Mouse (Mus musculus) thymus, postnatal 0 days (tissue): ENCODE measurements around the gene Hoxa9. TPM values are rescaled to one million over a fixed set of nuclear protein-coding genes. Genes with fewer than 3 reads are reported as not detected.

ENCODE experiments used
- DNase-seq: peaks from one replicate; pipeline ENCODE4 v3.0.0-alpha.2; 2015; ENCODE audit warnings: low spot score
- polyA plus RNA-seq: library from polyadenylated mRNA; unstranded; fragments of >200 nt; fragmentation: Nextera tagmentation; extraction: Ambion mirVana; gene quantifications from 2 replicates; pipeline ENCODE4 v1.2.1, GENCODE M21; 2015

Hoxa9 gene
- polyA plus RNA-seq, 1 experiment from 2014 or later = 0.81 TPM

DNA sequence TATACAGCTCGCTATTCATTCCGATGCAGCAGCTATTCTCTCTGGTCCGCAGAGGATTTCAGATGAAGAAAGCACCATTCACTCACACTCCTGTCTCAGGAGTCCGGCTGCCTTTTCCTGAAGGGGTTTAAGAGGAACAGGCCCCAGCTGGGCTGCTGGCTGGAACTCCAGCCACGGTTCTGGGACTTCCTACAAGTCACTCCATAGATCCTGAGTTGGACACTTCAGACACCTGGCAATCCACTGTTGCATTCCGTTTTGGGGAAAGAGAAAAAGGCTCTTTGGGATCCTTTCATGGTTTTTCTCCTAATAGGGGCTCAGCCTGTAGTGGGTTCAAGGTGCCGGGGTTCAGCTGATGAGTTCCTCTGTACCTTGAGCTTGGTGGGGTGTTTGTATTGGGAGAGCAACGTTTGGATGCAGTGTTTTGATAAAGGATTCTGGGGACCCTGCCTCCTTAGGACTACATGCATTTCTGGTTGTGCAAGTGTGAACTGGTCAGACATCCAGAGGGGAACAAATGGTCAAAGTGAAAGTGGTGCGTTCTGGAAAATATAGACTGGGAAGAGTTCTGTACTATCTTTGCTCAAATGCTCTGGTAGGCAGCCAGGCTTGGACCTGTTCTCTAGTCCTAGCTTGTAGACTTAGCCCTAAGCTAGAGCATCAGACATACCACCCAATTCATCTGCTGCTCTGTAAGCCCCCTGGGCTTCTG is 31.0 kb upstream of the Hoxa9 start:
- DNase-seq = no peak

DNA sequence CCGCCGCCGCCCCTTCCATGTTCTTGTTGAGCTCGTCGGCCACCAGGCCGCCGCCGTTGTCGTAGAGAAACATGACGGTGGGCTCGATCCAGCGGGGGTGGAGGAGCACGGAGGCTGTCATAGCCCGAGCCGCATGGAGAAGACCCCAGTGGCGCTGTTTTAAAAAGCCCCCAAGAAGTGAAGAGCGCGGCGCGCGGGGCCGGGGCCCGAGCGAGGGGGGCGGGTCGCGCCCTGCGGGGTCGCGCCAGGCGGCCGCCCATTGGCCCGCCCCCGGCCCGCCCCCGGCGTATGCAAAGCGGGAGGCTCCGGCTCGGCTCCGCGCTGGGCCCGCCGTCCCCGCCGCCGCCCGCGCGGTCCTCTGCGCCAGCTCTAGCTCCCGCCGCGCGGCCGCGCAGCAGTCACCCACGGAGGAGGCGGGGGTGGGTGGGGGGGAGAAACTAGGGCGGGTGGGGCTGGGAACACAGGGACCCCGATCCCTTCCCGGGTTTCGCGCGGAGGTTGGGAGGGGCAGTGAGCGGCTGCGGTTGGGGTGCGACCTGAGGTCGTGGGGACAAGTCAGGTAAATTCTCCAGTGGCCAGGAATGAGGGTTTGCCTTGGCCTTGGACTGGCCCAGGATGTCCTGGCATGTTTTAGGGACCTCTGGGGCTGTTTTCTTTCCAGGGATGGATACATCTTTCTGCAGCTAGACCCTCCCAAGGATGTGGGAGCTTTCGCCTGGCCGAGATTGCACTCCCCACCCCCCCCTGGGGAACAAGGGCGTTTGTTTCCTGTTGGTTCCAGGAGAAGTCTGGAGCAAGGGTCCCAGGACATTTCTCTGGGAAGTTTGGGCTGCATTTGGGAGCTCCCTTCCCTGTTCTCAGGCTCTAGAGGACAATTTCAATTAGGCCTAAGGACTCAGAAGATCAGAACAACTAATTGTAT is 30.0 kb upstream of the Hoxa9 start, which contains the start of gene Hoxa13:
Gene Hoxa13 (minus strand): TSS at position 227 of the 922 bp plus-strand sequence.
- peak; percentile 71 for DNase-seq

DNA sequence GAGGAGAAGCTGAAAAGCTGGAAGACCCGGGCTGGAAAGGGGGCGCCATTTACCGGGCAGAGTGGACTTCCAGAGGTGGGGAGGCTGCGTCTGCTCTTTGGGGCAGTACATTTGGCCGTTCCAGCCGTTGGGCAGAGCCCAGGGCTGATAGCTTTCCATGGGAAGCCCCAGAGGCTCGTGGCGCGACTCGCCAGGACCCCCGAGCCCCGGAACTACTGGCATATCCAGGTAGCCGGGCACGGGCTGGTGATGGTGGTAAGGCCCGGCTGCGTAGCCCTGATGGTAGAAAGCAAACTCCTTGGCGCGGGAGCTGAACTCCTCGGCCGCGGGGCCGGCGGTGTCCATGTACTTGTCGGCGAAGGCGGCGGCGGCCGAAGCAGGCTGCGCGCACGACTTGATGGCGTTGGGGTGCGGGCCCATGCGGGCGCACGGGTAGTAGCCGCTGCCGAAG is 28.9 kb upstream of the Hoxa9 start:
- DNase-seq = no peak

DNA sequence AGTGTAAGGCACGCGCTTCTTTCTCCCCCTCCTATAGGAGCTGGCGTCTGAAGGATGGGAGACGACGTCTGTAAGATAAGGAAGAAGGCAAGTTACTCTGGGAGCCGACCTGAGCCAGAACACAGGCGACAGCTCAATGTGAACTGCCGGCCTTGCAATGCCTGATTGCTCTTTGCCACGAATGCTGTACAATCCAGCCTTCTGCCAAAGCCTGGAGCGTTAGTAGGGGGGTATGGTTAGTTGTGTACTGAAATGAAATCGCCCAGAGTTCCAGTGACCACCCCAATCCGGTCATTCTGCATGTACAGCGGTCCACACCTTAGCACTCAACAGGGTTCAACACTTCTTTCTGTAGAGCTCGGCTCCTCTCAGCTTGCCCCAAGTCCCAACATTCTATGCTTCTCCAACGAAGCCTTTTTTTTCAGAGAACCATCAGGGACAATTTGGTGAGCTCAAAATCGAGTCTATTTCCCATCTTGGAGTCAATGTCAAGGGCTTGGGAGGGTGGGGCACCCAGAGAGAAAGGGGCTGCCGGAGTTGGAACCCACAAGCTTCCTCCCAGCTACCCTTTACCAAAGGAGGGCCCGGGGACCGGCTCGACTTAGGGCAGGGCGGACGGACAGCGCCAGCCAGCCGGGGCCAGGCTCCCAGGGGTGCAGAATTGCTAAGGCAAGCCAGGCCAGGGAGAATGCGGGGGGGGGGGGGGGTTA is 28.3 kb upstream of the Hoxa9 start:
- no peak for DNase-seq

DNA sequence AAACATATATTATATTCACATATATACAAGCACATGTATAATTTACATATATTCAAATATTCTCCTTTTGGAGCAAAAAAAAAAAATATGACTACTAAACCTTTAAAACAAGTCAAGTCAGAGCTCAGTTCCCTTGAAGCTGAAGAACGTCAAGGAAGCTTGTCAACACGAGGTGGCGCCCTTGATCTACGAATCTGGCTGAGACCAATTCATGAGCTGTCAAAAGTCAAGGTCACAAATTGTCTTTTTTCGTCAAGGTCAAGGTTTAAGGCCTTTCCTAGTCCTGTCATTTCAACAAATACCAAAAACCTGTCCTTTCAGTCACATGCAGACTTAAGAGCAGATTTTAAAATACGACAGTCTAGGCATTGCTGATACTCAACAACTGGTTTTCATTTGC is 26.1 kb upstream of the Hoxa9 start:
- peak; percentile 87 for DNase-seq

DNA sequence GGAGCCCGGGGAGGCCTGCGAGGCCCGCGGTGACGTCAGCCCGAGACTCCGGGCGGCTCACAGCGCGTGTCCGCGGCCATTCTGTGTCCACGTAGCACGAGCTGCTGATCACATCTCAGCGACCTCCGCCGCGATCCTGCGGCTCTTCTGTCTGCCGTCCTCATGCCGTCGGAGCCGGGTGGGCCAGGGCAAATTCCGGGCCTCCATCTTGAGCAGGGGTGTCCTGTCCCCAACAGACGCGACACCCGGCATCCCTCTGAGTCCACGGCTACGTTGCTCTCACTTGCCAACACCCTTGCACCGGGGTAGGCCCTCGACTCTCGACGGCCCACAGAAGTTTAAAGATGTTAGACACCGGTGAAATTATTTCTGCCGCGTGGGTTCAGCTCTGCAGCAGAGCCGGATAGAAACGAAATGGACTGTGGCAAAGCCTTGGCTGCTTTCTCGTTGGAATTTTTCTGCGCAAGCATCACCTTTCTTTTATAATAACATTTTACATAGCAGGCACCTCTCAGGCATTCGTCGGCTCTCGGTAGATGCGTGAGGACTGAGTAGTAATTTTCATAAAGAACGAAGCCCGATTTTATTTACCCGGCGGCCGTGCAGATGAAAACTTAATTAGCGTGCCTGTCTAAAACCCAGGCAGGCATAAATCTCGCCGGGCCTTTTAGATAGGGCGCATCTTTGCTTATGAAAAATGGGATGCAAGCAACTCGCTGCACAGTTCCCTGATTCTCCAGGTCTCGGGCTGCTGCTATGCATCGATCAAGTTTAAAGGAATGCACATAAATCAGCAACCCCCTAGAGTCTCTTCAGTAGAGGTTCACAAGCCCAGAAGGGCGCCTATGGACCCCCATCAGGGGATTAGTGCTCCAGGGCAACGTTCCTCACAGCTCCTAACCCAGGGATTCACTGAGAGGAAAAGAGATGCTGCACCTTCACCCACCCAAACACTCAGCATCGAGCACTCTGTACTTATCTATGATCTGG is 22.9 kb upstream of the Hoxa9 start:
- no peak for DNase-seq

DNA sequence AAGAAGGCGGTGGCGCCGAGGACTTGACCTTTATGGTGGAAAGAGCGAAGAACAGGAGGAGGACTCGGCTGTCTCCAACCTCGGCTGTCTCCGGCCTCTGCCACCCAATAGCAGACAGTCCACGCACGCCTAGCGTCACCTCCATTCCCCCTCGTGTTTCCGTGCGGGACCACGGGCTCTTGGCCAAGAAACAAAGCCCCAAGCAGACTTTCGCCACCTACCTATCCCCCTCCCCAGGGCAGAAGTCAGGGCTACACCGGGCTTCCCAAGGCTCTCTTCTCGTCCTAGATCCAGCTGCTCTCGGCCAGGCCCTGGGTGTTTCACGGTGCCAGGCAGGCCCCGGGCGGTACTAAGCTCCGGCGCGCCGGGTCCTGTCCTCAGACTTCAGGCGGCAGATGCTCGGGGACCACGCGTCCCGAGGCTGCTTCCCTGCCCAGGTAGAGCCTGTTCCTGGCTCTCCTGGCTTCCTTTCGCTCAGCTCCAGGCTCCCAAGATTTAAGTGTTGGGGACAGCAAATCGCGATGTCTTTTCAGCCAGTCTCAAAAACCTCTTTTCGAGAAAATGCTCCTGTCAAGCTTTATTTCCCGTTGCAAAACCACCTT is 22.0 kb upstream of the Hoxa9 start:
- no peak for DNase-seq

DNA sequence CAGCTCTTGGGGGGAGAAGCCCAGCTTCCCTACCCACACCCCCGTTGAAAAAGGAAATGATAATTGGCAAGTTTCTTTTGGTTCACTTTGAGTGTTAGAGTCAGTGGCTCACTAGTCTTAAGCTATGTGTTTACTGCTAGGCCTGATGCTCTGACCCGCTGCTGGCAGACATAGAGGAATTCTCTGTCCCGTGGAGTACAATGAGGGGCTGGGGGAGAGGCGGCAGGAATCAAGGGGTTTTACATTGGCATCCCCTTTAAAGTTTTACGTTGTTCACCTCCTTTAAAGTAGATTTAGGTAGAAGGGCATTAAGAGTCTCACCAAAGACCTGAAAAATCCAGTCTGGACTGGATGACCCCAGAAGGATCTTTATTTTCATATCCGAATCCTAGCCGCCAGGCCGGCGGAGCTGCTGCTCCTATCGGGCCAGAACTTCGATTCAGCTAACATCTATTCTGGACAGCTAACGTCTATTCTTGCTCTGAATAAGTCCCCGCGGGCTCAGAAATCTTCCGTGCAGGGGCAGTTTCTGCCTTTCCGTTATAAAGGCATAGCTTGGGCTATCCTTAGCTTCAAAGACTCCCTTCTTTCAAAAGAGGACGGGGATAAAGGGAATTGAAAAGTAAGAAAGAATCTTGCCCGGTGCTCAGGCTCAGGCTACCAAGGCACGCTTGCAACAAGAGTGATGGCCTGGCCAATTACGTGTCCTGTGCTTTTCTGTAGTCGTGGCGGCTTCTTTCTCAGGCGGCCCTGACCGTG is 21.3 kb upstream of the Hoxa9 start:
- no peak for DNase-seq

DNA sequence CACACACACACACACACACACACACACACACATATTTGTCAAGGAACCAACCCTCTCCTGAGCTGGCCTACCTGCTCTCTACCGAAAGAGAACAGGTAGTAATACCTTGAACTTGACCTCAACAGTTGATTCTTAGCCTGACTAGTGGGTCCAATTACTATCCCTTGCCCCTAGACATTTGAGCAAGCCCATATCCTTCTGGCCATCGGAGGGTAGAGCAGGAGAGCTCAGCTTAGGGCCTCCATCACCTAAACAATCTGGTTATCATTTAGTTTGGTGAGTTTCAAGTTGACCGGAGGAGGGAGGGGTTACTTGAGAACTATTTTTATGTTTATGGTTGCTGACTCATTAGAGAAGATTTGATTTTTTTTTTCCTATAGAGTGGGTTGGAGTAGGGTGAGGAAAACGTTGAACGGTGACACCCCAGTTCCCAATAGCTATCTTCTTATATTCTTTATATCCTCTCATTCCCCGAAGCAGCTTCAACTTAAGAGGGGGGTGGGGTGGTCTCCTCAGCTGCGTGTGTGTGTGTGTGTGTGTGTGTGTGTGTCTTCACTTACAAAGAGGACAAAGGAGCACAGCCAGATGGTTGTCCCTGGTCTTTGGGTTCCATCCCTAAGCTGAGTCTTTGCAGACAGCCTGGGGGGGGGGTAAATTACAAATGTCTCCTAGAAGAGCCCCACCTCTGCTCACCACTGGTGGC is 20.4 kb upstream of the Hoxa9 start:
- DNase-seq = no peak

DNA sequence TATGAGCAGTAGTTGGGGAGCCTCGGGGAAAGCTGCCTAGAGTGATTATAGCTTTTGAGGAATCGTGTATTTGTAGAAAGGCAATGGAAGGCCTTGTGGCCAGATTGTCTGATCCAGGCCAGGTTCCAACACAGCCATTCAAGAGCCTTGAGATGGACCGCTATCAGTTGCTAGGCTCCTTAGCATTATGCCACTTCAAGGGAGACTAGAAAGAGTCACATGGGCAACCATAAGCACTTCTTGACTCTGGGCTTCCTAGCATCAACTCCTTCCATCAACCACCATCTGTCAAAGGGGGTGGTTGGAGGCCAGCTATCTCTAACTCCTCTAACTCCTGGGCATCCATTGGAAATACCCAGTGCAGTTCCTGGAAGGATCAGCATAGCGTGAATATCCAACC is 18.9 kb upstream of the Hoxa9 start:
- no peak for DNase-seq

DNA sequence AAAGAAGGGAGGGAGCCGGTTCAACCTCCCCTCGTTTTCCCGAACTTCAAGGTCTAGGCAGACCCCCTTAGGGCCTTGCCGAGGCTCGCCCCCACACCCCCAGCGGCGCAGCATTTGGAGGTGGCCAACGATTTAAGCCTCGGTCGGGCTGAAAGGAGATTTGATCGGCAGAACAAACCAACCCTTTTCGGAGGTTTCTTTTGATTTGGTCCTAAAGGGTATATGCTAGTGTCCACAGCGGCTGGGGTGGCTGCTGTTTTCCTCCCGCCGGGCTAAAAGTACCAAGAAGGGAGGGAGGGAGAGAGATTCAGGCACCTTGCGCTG is 18.5 kb upstream of the Hoxa9 start:
- no peak for DNase-seq

DNA sequence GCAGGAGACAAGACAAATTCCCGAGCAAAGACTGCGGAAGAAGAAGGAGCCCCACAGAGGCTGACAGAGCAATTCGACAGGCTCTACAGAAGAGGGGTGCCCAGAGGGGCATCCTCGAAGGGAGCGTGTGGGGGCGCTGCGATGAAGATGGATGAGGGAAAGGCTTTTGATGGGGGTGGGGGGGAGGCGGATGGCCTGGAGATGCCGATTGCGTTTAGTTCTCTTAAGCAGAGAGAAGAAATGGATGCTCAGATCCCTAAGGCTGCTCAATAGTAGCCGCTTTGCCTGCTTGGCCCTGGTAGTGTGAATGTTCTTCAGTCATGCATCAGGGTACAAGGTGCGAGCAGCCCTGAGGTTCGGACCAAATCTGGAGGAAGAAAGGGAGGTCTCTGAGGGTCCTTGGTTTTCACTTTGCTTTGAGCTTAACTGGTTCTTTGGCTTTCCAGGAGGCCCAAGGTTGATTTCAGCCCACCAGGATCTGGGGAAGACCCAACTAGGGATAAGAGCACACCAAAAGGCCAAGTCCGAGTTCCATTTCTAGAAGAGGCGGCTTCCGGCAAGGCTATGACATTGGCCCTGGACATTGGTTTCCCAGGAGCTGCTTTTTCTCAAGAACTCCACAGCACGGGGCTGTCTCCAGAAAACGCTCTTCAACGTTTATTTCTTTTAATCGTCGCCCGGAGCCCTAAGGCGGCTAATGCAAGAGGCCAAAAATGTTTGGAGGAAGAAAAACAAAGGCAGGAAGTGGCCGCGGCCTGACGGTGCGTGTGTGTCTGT is 17.9 kb upstream of the Hoxa9 start:
- DNase-seq = no peak

DNA sequence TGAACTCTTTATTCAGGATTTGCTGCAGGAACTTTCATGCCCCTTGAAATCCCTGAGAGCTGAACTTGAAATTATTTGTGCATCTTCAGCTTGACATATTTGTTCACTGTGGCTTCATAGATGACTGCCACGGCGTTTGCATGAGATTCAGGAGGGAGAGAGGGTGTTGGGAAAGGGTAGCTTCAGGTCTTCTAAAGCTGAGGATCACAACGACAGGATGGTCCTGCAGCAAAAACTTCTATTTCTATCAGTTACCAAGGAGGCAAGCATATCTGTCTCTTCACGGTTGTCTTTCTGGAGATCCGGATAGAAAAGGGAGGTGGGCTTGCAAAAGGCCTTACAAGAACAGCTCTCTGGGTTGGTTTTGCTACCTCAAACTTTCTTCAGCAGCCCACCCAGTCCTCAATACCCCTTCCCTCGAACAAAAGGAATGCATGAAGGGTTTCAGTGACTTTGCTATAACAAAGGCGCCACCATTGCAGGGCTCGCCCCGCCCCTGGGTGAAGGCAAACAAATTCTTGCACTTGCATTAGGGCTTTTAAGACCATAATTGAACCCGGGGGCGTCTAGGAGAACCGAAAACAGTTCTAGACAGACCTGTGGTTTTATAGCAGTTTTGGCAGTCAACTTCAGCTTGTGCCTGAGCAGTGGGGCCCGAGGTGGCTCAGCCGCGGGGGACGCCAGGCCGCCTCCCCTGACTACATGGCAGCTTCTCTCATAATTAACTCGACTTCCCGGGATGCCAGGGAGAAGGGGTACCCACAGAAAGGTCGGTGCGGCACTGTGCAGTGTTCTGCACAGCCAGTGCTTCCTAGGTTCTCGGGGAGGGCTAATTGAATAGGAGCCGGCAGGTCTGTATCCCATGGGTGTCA is 17.1 kb upstream of the Hoxa9 start:
- no peak for DNase-seq

DNA sequence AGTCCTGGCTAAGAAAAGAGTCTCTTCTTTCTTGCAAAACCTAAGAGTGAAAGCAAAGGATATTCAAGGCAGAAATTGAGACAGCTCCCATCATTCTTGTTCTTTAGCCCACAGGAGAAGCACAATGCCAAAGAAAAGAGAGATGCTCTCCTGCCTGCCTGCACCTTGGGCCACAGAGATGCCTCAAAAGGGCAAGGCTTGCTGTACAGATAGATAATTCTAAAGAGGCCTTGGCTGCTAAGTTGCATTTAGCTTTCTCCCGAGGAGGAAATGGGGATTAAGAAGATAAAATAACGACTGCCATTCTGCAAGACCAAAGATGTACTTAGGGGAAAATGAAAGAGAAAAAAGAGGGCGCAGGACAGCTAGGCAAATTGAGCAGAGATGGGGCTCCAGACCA is 16.0 kb upstream of the Hoxa9 start:
- no peak for DNase-seq

DNA sequence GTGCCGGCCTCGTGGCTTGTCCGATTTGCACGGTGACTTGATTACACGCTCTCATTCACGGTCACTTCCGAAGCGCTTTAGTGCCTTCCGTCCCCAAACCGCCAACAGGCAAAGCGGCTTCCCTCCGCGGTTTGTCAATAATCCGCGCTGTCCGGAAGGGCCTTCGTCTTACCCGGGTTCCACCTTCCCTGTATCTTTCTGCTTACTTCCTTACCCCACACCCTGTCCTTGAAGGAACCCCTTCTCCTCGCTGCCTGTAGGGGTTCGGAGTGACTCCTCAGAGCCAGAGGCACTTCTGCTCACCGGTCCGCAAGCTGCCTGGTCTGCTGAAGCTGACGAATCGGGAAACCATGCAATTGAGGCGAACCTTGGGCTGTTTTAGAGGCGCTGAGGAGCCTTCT is 15.5 kb upstream of the Hoxa9 start:
- no peak for DNase-seq

DNA sequence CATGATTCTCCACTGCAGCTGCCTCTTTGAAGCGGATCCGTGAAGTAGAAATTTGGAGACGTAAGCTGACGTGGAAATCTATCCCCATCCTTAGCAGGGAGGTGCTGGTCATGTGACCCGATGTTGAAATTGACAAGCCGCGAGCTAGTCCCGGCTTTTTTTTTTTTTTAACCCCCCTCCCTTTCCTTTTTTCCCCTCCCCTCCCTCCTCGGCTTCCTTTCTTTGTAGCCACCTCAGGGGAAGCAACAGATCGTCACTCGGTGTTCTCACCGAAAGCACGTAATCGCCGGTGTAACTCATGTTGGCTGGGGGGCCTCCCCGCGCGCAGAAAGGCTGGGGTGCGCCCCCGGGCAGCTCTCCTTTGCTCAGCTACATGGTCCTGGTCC is 14.9 kb upstream of the Hoxa9 start, which contains the start of gene Hoxa11:
Gene Hoxa11 (minus strand): TSS at position 54 of the 386 bp plus-strand sequence.
- DNase-seq = no peak
